Mouse (Mus musculus): ENCODE measurements around the gene Nbea.
"Not testable (repeated sequence)": the region's sequence is repeated elsewhere in the genome, so short reads cannot be mapped to it uniquely, and the experiment has no call there.

Nbea gene

GRCm38 (mm10) chr3:56034596-56034995 is 148.9 kb downstream of the Nbea start:
- no peak for DNase-seq (ENCODE audit: low spot score)

GRCm38 (mm10) chr3:56018494-56018893 is 165.0 kb downstream of the Nbea start:
- DNase-seq (ENCODE audit: low spot score): no peak

GRCm38 (mm10) chr3:56011132-56011531 is 172.4 kb downstream of the Nbea start:
- no peak for DNase-seq (ENCODE audit: low spot score)

GRCm38 (mm10) chr3:56007991-56008390 is 175.5 kb downstream of the Nbea start:
- DNase-seq (ENCODE audit: low spot score): no peak

GRCm38 (mm10) chr3:56000259-56000658 is 183.2 kb downstream of the Nbea start:
- no peak for DNase-seq (ENCODE audit: low spot score)

GRCm38 (mm10) chr3:55978361-55978760 is 205.1 kb downstream of the Nbea start:
- no peak for DNase-seq (ENCODE audit: low spot score)

- not testable (repeated sequence) for DNase-seq (ENCODE audit: low spot score)
Observed at GRCm38 (mm10) chr3:55976986-55977385, 206.5 kb downstream of the Nbea start.

- no peak for DNase-seq (ENCODE audit: low spot score)
Observed at GRCm38 (mm10) chr3:55965723-55966156, 217.8 kb downstream of the Nbea start.

GRCm38 (mm10) chr3:55963032-55963431 is 220.5 kb downstream of the Nbea start:
- no peak for DNase-seq (ENCODE audit: low spot score)

- DNase-seq (ENCODE audit: low spot score): no peak
Observed at GRCm38 (mm10) chr3:55949994-55950393, 233.5 kb downstream of the Nbea start.

- no peak for DNase-seq (ENCODE audit: low spot score)
Observed at GRCm38 (mm10) chr3:55949148-55949547, 234.4 kb downstream of the Nbea start.

- no peak for DNase-seq (ENCODE audit: low spot score)
Observed at GRCm38 (mm10) chr3:55927343-55927742, 256.2 kb downstream of the Nbea start.

GRCm38 (mm10) chr3:55909290-55909689 is 274.2 kb downstream of the Nbea start:
- DNase-seq (ENCODE audit: low spot score): no peak

GRCm38 (mm10) chr3:55890574-55890973 is 292.9 kb downstream of the Nbea start:
- no peak for DNase-seq (ENCODE audit: low spot score)

- DNase-seq (ENCODE audit: low spot score): no peak
Observed at GRCm38 (mm10) chr3:55889227-55889626, 294.3 kb downstream of the Nbea start.

GRCm38 (mm10) chr3:55887829-55888210 is 295.7 kb downstream of the Nbea start:
- DNase-seq (ENCODE audit: low spot score): no peak

- DNase-seq (ENCODE audit: low spot score): no peak
Observed at GRCm38 (mm10) chr3:55887193-55887828, 296.2 kb downstream of the Nbea start.

- DNase-seq (ENCODE audit: low spot score): no peak
Observed at GRCm38 (mm10) chr3:55872944-55873924, 310.3 kb downstream of the Nbea start.

- no peak for DNase-seq (ENCODE audit: low spot score)
Observed at GRCm38 (mm10) chr3:55852488-55852887, 331.0 kb downstream of the Nbea start.

GRCm38 (mm10) chr3:55847115-55847514 is 336.4 kb downstream of the Nbea start:
- no peak for DNase-seq (ENCODE audit: low spot score)

- no peak for DNase-seq (ENCODE audit: low spot score)
Observed at GRCm38 (mm10) chr3:55837188-55837587, 346.3 kb downstream of the Nbea start.

GRCm38 (mm10) chr3:55835207-55835606 is 348.3 kb downstream of the Nbea start:
- DNase-seq (ENCODE audit: low spot score): no peak

GRCm38 (mm10) chr3:55830226-55830625 is 353.3 kb downstream of the Nbea start:
- DNase-seq (ENCODE audit: low spot score): no peak

Data from T-cell, adult 2 months (primary cell).